Mouse (Mus musculus): ENCODE data around the gene Vps36.

Gene Vps36

DNA sequence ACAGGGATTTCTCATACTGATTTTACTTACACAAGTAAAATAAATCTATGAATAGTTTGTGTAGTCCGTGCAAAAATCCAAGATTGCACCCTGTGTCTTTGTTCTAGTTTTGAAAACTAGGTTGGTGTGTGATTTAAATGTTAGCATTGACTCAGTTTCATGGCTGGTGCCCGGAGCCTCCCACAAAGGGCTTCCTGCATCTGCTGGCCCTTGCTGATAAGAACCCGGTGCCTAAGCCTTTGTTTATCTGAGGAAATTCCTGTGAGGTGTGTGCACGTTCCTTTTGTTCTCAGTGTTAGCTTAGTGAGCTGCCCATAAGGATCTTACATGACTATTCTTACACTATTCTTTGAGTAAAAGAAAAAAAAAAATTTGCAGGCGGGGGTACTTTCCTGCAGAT, 16.4 kb downstream of the Vps36 start:
- CTCF ChIA-PET = interaction anchor here (0.8 kb wide), 1 partner anchor 18 kb away, joined by 3 read pairs; no protein-coding TSS in a partner anchor

DNA sequence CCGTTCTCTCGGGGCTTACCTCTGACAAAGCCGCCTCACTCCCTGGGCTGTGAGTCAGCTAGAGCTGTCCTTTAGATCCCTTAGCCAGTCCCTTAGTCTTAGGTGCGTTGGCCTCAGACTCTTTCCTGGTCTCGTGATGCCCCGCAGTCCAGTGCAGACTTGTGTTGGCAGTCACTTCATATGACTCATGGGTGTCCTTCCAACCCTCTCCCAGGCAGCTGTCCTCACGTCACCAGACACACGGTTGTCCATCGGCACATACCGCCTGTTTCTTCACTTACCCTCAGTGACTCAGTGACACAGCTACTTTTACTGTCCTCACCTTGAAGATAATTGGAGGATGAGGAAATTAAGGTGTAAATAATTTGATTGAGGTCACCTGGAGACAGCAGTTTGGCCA, 22.2 kb downstream of the Vps36 start:
- CTCF ChIA-PET = no interaction called here

GRCm38 (mm10) chr8:22226361-22226760, 33.8 kb downstream of the Vps36 start:
- CTCF ChIA-PET = interaction anchor here (0.5 kb wide), 1 partner anchor 18 kb away, joined by 3 read pairs; no protein-coding TSS in a partner anchor

- CTCF ChIA-PET = interaction anchor here (0.5 kb wide), 1 partner anchor 19 kb away, joined by 3 read pairs; no protein-coding TSS in a partner anchor
Measured at GRCm38 (mm10) chr8:22227061-22227877, 34.7 kb downstream of the Vps36 start, which contains the start of gene Thsd1. Thsd1 (plus strand) TSS chr8:22227313.

DNA sequence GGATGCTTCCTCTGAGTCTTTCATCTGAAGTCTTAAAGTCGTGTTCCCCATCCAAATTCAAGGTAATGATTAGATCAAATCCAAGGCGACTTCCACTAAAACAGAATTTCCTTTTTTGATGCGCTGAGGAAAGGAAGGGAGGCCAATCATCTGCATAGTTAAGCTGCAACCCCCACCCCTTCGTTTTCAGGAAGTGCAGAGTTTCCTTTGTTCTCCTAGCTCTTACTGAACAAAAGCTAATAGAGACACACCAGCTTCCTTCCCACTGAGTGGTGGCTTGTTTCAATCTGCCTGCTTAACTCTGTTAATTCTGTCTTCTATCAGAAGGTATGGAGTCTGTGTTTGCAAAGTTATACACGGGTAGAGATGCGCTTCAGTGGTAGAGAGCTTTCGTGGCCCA, 36.0 kb downstream of the Vps36 start:
- CTCF ChIA-PET = no interaction called here

GRCm38 (mm10) chr8:22242986-22243385, 50.4 kb downstream of the Vps36 start:
- CTCF ChIA-PET = no interaction called here

- CTCF ChIA-PET = no interaction called here
Measured at GRCm38 (mm10) chr8:22245663-22246062, 53.1 kb downstream of the Vps36 start.

DNA sequence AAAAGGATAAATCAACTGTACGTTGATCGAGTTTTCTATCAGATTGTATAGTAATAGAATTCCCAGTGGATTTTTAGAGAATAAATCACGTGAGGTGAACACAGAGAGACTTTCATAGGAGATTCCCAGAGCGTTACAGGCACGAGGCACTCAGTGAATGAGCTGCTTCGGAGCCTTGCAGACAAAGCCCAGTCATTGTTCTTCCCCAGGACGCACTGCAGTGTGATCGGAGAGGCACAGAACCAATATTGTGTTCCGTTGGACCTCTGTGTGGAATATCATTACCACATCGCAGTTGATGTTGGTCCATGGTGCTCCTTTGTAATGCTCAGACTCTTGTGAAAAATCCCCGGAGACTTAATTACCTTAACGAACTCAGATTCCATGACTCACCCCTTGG, 55.3 kb downstream of the Vps36 start:
- CTCF ChIA-PET = no interaction called here

DNA sequence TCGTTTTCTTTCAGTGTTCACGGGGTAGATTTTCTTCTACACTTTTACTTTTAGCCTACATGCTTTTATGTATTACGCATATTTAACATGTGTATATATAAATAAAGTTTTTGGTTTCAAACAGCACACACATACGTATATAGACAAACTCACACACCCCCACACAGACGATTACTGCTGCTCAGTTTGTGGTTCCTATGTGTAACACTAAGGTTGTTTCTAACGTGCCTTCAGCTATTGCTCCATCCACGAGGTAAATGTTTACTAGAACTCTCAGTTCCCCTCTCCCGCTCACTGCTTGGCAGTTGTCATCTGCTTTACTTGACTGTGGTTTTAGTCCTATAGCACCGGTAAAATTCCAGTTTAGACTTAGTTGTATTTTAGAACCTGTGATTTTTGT, 56.5 kb downstream of the Vps36 start:
- CTCF ChIA-PET = no interaction called here

- CTCF ChIA-PET = no interaction called here
Measured at GRCm38 (mm10) chr8:22258946-22259450, 66.4 kb downstream of the Vps36 start.

GRCm38 (mm10) chr8:22259531-22259930, 66.9 kb downstream of the Vps36 start:
- CTCF ChIA-PET = no interaction called here

DNA sequence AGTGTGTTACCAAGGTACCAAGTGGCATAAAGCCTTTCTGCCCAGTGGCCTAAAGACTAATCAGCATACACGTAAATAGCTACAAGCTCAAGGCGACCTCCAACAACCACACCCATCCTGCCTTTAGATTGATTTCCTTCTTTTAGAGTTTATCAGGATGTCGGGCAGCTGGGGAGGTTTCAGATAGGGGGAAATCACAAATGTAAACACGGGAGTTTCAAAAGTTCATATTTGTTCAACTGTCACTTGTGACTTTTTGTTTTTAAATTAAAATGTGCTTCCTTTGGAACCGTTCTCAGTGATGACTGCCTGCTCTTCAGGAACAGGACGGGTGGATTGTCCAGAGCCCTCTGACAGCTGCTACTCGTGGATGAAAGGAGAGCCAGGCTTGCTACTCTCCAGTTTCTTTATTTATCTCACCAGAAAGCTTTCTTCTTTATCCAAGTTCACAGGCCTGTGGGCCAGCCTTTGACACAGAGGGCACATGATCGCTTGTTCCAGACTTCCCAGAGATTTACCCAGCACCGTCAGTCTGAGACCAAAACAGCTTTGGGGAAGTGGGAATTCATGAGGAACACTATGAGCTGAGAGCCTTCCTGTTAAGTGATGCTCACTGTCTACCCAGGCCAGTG, 67.6 kb downstream of the Vps36 start:
- CTCF ChIA-PET = no interaction called here

- CTCF ChIA-PET = no interaction called here
Measured at GRCm38 (mm10) chr8:22262267-22262666, 69.7 kb downstream of the Vps36 start.

DNA sequence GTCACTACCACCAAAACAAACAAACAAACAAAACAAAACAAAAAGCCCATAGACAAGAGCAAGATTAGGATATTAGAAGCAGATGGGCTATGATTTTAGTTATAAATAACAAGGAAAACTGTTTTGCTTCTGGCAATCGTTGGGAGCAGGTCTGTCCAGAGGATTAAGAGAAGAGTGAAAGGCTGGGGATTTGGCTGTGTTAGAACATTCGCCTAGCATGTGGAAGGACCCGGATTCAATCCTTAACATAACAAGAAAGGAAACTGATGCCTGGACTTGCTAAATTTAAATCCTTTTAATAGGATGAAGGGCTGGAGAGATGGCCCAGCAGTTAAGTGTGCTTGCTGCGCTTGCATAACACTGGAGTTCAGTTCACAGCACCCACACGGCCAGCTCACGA, 71.7 kb downstream of the Vps36 start:
- CTCF ChIA-PET = no interaction called here

GRCm38 (mm10) chr8:22264787-22265186, 72.2 kb downstream of the Vps36 start:
- CTCF ChIA-PET = no interaction called here

GRCm38 (mm10) chr8:22265194-22265593, 72.6 kb downstream of the Vps36 start:
- CTCF ChIA-PET = no interaction called here

DNA sequence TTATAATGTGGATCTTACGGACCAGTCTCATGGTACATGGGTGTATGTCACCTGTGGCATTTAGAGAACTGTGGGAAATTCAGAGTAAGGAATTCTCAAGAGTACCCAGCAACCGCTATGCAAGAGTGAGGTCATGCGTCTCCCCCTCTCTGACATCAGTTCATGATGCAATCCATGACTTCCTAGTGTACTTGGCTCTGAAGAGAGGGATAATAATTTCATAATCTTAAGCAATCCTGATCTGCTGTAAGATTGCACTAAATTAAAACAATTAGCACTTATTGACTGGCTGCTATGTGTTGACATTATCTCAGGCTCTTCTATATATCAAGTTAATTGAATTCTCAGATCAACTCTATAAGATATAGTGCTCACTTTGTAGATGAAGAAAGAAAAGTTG, 74.2 kb downstream of the Vps36 start:
- CTCF ChIA-PET = no interaction called here

Data from spleen, embryonic (tissue).